Mouse (Mus musculus) heart, embryonic 11.5 days (tissue): ENCODE results near the gene Capn3. TPM values are rescaled to one million over a fixed set of nuclear protein-coding genes. Genes with fewer than 3 reads are reported as not detected.
A peak's percentile ranks its signal among the peaks of the same experiment; 100 is the strongest.

Source experiments
- ATAC-seq: fragments of 200-750 bp; cut with Nextera tagmentation; replicated peaks from 2 replicates; pipeline ENCODE4 v1.8.0; 2017; ENCODE audit warnings: moderate library complexity; ENCODE audit not compliant: insufficient number of reproducible peaks, low FRiP score, low TSS enrichment
- H3K27ac ChIP-seq: fragments of 300-500 bp; sonication (generic); 2 replicates; pipeline ENCODE4 v1.5.1; 2014; ENCODE audit warnings: mild to moderate bottlenecking, low read depth, low read length
- H3K27me3 ChIP-seq: fragments of 300-500 bp; sonication (generic); 2 replicates; pipeline ENCODE4 v1.6.1; 2014; ENCODE audit warnings: mild to moderate bottlenecking, low read length, mixed read lengths; ENCODE audit not compliant: control insufficient read depth, insufficient read depth
- H3K36me3 ChIP-seq: fragments of 300-500 bp; sonication (generic); 2 replicates; pipeline ENCODE4 v1.6.1; 2014; ENCODE audit warnings: mild to moderate bottlenecking, low read length, moderate library complexity, mixed read lengths; ENCODE audit not compliant: control insufficient read depth, insufficient read depth
- H3K4me1 ChIP-seq: fragments of 300-500 bp; sonication (generic); 2 replicates; pipeline ENCODE4 v1.6.1; 2014; ENCODE audit warnings: low read length; ENCODE audit not compliant: control insufficient read depth, insufficient read depth
- H3K4me2 ChIP-seq: fragments of 300-500 bp; sonication (generic); 2 replicates; pipeline ENCODE4 v1.6.1; 2014; ENCODE audit warnings: mild to moderate bottlenecking, moderate library complexity
- H3K4me3 ChIP-seq: fragments of 300-500 bp; sonication (generic); 2 replicates; pipeline ENCODE4 v1.5.1; 2014; ENCODE audit warnings: low read depth, low read length
- H3K9ac ChIP-seq: fragments of 300-500 bp; sonication (generic); 2 replicates; pipeline ENCODE4 v1.6.1; 2014; ENCODE audit warnings: mild to moderate bottlenecking, low read depth, low read length, moderate library complexity
- H3K9me3 ChIP-seq: fragments of 300-500 bp; sonication (generic); replicated peaks from 2 replicates; pipeline ENCODE4 v1.6.1; 2016; ENCODE audit warnings: low read length; ENCODE audit not compliant: control insufficient read depth
- WGBS: fragments of 180-500 bp; shearing (Covaris S2); extraction: QIAGEN DNeasy Blood & Tissue Kit; methylation state at CpG from one replicate; pipeline ENCODE4 v1.1.7; 2014; ENCODE audit not compliant: insufficient replicate concordance; 5-methylcytosine and 5-hydroxymethylcytosine counted together
- polyA plus RNA-seq: library from polyadenylated mRNA; unstranded; fragments of >200 nt; fragmentation: Nextera tagmentation; extraction: Ambion mirVana; gene quantifications from 2 replicates; pipeline ENCODE4 v1.2.1, GENCODE M21; 2014

Capn3 gene
- polyA plus RNA-seq, 1 experiment from 2014 or later, result 5.2 TPM

DNA sequence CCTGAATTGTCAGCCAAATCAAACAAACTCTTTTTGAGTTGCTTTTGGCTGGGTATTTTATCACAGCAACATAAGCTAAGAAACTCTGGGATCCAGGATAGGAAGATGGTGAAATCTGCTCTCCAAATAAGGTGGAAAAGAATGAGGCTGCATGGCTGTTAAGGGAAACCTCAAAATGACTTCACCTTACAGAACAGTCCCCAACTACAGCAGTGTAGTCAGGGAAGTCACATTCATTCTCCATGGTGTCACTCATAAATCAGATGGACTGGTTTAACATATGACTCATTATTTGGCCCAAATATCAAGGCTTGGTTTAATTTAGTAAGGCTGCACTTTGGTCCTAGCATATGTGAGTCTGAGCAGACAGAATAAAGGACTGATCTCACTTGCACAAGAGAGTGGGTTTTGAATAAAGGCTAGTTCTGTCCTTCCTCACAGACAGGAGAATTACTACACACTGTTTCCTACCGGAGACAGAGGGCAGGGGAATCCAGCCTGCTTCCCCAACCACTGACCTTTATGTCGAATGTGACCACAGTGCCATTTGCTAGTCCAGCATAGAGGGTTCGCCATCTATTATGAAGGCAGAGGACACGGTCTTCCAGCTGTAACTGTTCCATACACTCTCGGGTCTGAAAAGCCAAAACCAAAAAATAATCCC, 62.9 kb downstream of the Capn3 start:
- no peaks in the 10 kb centered on the region for H3K9me3 ChIP-seq
- 86% methylated on average over 5 of the region's 5 CpGs for WGBS
- no peak overlapping the region for H3K9ac ChIP-seq
- peaks cover 33% of the 10 kb centered on the region for H3K36me3 ChIP-seq
- no peak overlapping the region for H3K4me3 ChIP-seq
- no peaks in the 10 kb centered on the region for H3K27me3 ChIP-seq
- ATAC-seq, result no peak
- H3K27ac ChIP-seq, result no peak overlapping the region
- no peaks in the 10 kb centered on the region for H3K4me1 ChIP-seq
- H3K4me2 ChIP-seq, result no peak overlapping the region

DNA sequence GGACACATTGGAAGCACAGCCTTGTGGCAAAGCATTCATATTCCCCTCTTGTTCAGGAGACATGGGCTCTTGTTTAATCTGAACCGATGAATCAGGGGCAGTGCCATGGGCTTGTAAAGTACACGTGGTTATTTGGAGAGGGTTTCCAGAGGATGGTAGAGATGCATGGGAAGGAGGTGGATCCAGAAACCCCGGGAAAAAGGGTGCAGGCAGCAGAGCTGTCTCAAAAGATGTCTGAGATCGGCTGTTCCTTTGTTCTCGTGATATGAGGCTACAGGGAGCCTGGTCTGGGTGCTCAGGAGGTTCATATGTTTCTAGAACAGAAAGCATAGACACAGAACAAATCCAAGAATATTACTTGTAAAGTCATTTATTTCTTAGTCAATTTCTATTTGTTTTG, 71.0 kb downstream of the Capn3 start:
- Histone ChIP-seq H3K27me3 (no peaks in the 10 kb centered on the region), H3K4me3 (no peak overlapping the region), H3K36me3 (peaks cover 35% of the 10 kb centered on the region), H3K27ac (no peak overlapping the region), H3K4me1 (no peaks in the 10 kb centered on the region), H3K9me3 (no peaks in the 10 kb centered on the region), H3K4me2 (no peak overlapping the region), H3K9ac (no peak overlapping the region)
- ATAC-seq, result no peak
- WGBS, result 87% methylated on average over 5 of the region's 5 CpGs

DNA sequence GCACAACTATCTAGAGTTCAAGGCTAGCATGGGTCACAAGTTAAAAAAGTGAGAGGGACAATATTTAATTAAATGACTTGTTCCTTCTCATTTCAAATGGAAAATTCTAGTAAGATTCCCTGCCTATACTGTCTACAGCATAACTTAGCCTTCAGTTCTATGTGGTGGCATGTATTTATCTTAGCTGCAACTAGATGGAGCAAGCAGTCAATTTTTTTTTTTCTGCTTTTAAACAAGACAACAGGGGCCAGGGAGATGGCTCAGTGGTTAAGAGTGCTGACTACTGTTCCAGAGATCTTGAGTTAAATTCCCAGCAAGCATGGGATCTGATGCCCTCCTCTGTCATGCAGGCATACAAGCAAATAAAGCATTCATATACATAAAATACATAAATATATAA, 73.7 kb downstream of the Capn3 start:
- H3K36me3 ChIP-seq, result peaks cover 41% of the 10 kb centered on the region
- ATAC-seq, result no peak
- H3K9ac ChIP-seq, result no peak overlapping the region

DNA sequence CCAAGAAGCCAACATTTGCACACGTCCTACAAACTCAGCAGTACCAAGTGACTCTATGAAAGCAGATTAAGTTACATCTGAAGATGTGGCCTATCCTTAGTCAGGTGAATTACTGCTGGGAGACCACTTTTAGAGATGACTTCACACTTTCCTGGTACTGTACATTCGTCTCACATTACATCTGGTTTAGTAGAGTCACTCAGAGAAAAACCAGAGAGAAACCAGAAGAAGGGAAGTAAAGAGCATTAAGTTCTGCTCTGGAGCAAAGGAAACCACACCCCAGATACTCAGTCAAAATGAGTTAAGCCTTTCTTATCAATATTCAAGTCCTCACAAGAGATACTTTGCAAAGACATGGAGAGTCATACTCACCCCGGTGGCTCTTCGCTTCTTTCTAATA, 75.4 kb downstream of the Capn3 start:
- Histone ChIP-seq H3K4me1 (no peaks in the 10 kb centered on the region), H3K27ac (no peak overlapping the region), H3K36me3 (peaks cover 44% of the 10 kb centered on the region), H3K4me3 (no peak overlapping the region), H3K27me3 (no peaks in the 10 kb centered on the region), H3K4me2 (no peak overlapping the region), H3K9me3 (no peaks in the 10 kb centered on the region), H3K9ac (no peak overlapping the region)
- 90% methylated on average over 4 of the region's 4 CpGs for WGBS
- ATAC-seq, result no peak

More for the DNA sequence above, 73.7 kb downstream of the Capn3 start:
- no peak overlapping the region for H3K4me3 ChIP-seq
- no peaks in the 10 kb centered on the region for H3K27me3 ChIP-seq
- H3K4me2 ChIP-seq, result no peak overlapping the region
- no peaks in the 10 kb centered on the region for H3K9me3 ChIP-seq
- no peak overlapping the region for H3K27ac ChIP-seq
- H3K4me1 ChIP-seq, result no peaks in the 10 kb centered on the region

DNA sequence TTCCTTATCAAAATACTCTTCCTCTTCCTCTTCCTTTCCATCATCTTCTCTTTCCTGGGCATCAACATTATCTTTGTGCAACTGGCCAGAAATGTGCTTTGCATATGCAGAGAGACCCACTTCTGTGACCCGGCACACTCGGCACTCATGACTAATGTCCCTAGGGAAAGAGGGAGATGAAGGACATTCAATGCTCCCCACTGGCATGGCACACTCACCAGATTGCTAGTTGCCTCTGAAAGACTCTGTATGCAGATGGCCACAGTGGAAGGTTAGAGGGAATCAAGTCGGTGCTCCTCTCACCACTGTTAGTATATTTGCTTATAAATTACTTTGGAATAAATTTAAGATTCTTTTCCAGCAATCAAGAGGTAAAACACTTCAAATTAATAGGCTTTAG, 83.5 kb downstream of the Capn3 start:
- H3K4me2 ChIP-seq, result peak overlapping the region; percentile 46
- H3K9ac ChIP-seq, result no peak overlapping the region; the same call in 1 of the 2 replicates
- peak overlapping the region; percentile 21; the same call in 1 of the 2 replicates for H3K4me3 ChIP-seq
- H3K4me1 ChIP-seq, result peaks cover 8% of the 10 kb centered on the region; the same call in 1 of the 2 replicates
- no peaks in the 10 kb centered on the region for H3K9me3 ChIP-seq
- no peaks in the 10 kb centered on the region for H3K27me3 ChIP-seq
- no peak for ATAC-seq
- peak overlapping the region; percentile 77 for H3K27ac ChIP-seq
- peaks cover 8% of the 10 kb centered on the region for H3K36me3 ChIP-seq
- WGBS, result 46% methylated on average over 3 of the region's 3 CpGs

DNA sequence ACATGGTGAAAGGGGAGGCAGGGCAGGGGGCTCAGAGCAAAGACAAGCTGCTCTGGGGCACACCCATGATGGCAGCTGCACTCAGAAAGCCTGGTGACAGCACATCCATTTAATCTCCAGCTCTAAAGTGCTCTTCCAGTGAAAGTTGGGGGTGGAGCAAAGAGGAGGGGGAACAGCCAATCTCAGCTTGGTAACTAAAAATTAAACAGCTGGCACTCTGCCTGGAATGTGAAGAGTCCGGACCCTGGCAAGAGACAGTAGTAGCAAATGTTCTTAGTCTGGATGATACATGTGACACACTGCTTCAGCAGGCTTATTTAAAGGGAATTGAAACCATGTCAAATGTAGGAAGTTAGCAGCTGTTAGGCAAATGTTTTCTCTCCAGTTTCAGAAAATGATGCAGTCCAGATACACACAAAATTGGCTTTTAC, 84.0 kb downstream of the Capn3 start:
- Histone ChIP-seq H3K9me3 (no peaks in the 10 kb centered on the region), H3K4me2 (peak overlapping the region; percentile 46), H3K27ac (peak overlapping the region; percentile 77), H3K9ac (no peak overlapping the region; the same call in 1 of the 2 replicates), H3K4me1 (peaks cover 8% of the 10 kb centered on the region; the same call in 1 of the 2 replicates), H3K27me3 (no peaks in the 10 kb centered on the region), H3K36me3 (peaks cover 4% of the 10 kb centered on the region), H3K4me3 (no peak overlapping the region)
- 23% methylated on average over 1 of the region's 1 CpGs for WGBS
- peak; percentile 89; the same call in 1 of the 2 replicates for ATAC-seq

DNA sequence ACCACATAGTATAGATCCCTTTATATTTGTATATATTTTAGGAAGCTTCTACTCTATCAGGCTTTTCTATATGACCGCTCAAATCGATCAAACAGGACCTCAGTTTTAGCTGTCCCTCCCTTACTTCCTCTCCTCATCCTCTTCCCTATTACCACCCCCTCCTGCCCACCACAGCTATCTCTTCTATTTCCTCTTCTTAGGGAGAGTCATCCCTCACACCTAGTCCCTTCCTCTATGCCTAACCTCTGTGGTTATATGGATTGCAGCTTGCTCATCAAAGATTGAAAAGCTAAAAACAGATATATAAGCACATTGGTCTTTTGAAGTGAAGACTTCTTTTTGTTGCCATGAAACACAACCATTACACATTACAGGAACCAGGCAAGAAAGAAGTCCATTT, 88.9 kb downstream of the Capn3 start:
- Histone ChIP-seq H3K4me1 (peaks cover 5% of the 10 kb centered on the region; the same call in 1 of the 2 replicates), H3K36me3 (peaks cover 2% of the 10 kb centered on the region; the same call in 1 of the 2 replicates), H3K4me3 (no peak overlapping the region), H3K4me2 (no peak overlapping the region), H3K27ac (no peak overlapping the region), H3K9ac (no peak overlapping the region), H3K9me3 (no peaks in the 10 kb centered on the region), H3K27me3 (no peaks in the 10 kb centered on the region)
- WGBS, result 91% methylated on average over 2 of the region's 2 CpGs
- no peak for ATAC-seq
